Mouse (Mus musculus): ENCODE data around the gene Zbtb9. TPM values are rescaled to one million over a fixed set of nuclear protein-coding genes. Genes with fewer than 3 reads are reported as not detected.
"Not testable (repeated sequence)": the region's sequence is repeated elsewhere in the genome, so short reads cannot be mapped to it uniquely, and the experiment has no call there.

Zbtb9 gene
- 10.8 and 11.4 TPM in 2 replicates for polyA plus RNA-seq (2014; fragmentation: Nextera tagmentation; extraction: Ambion mirVana)

GRCm38 (mm10) chr17:26972703-26973574 is at the start of gene Zbtb9:
Zbtb9 (plus strand) TSS chr17:26973167.
- Histone ChIP-seq H3K9me3 (ENCODE audit: control insufficient read depth, low read length) (no peaks in the 10 kb centered on the region), H3K4me1 (ENCODE audit: control insufficient read depth, insufficient read depth, low read length) (peaks cover 20% of the 10 kb centered on the region), H3K27me3 (ENCODE audit: control insufficient read depth, insufficient read depth, low read length) (no peaks in the 10 kb centered on the region), H3K36me3 (ENCODE audit: control insufficient read depth, insufficient read depth, low read length) (peaks cover 37% of the 10 kb centered on the region), H3K4me2 (ENCODE audit: low read depth, low read length) (peak within 1 kb of the TSS; percentile 98), H3K4me3 (ENCODE audit: low read depth, low read length) (peak within 1 kb of the TSS; percentile 72), H3K9ac (replicated peaks; ENCODE audit: low read depth, low read length) (peak within 1 kb of the TSS; percentile 71), H3K27ac (ENCODE audit: low read depth, low read length) (peak within 1 kb of the TSS; percentile 77)
- peak; percentile 99 for ATAC-seq (ENCODE audit: low read depth)
- WGBS: under 1% methylated on average over 74 of the region's 75 CpGs

- not testable (repeated sequence) for H3K9me3 ChIP-seq (ENCODE audit: control insufficient read depth, low read length); H3K9ac ChIP-seq (replicated peaks; ENCODE audit: low read depth, low read length); ATAC-seq (ENCODE audit: low read depth); H3K4me3 ChIP-seq (ENCODE audit: low read depth, low read length); H3K36me3 ChIP-seq (ENCODE audit: control insufficient read depth, insufficient read depth, low read length); H3K4me1 ChIP-seq (ENCODE audit: control insufficient read depth, insufficient read depth, low read length); H3K4me2 ChIP-seq (ENCODE audit: low read depth, low read length); H3K27ac ChIP-seq (ENCODE audit: low read depth, low read length); H3K27me3 ChIP-seq (ENCODE audit: control insufficient read depth, insufficient read depth, low read length)
- 95% methylated on average over 9 of the region's 9 CpGs for WGBS
Observed at GRCm38 (mm10) chr17:26925414-26925813, 47.6 kb upstream of the Zbtb9 start.

GRCm38 (mm10) chr17:26931795-26932194 is 41.2 kb upstream of the Zbtb9 start:
- not testable (repeated sequence) for H3K36me3 ChIP-seq (ENCODE audit: control insufficient read depth, insufficient read depth, low read length); H3K4me2 ChIP-seq (ENCODE audit: low read depth, low read length); H3K4me3 ChIP-seq (ENCODE audit: low read depth, low read length); H3K4me1 ChIP-seq (ENCODE audit: control insufficient read depth, insufficient read depth, low read length); H3K27ac ChIP-seq (ENCODE audit: low read depth, low read length); H3K27me3 ChIP-seq (ENCODE audit: control insufficient read depth, insufficient read depth, low read length); H3K9ac ChIP-seq (replicated peaks; ENCODE audit: low read depth, low read length); H3K9me3 ChIP-seq (ENCODE audit: control insufficient read depth, low read length)
- WGBS: 65% methylated on average over 7 of the region's 7 CpGs
- 0 out of 2 replicates have a peak, but pooled peaks have one; percentile 9 for ATAC-seq (ENCODE audit: low read depth)

DNA sequence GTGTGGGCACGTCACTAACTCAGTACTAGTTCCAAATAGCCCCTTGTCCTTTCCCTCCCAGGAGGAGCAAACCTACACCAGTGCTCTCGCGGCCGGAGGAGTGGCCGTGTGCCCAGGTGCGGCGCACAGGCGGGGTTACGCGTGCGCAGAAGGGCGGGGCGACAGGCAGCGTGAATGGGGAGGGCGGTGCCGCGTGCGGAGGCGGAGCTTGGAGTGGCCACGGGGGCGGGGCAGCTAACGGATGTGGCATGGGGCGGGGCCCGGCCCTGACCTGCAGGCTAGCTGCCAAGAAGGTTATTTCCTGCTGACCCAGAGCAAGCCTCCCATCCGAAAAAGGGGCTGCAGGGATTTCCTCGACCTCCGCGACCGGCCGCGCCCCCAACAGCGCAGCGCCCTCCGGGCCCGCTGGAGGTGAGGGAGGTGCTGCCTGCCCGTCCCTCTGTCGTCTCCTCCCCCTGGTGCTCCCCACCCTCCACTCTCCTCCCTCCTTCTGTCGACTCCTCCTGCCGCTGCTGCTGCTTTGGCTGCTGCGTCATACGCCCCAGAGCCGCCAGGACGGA is 40.0 kb upstream of the Zbtb9 start, which contains the start of gene Phf1:
Gene Phf1 (plus strand): TSS at position 214 of the 560 bp plus-strand sequence.
- no peaks in the 10 kb centered on the region for H3K9me3 ChIP-seq (ENCODE audit: control insufficient read depth, low read length)
- peaks cover 10% of the 10 kb centered on the region for H3K36me3 ChIP-seq (ENCODE audit: control insufficient read depth, insufficient read depth, low read length)
- WGBS: 0% methylated on average over 41 of the region's 43 CpGs
- H3K4me1 ChIP-seq (ENCODE audit: control insufficient read depth, insufficient read depth, low read length): peaks cover 8% of the 10 kb centered on the region
- H3K27me3 ChIP-seq (ENCODE audit: control insufficient read depth, insufficient read depth, low read length): no peaks in the 10 kb centered on the region
- H3K27ac ChIP-seq (ENCODE audit: low read depth, low read length): peak within 1 kb of the TSS; percentile 75
- peak; percentile 76 for ATAC-seq (ENCODE audit: low read depth)
- H3K9ac ChIP-seq (replicated peaks; ENCODE audit: low read depth, low read length): peak within 1 kb of the TSS; percentile 82
- peak within 1 kb of the TSS; percentile 82 for H3K4me2 ChIP-seq (ENCODE audit: low read depth, low read length)
- H3K4me3 ChIP-seq (ENCODE audit: low read depth, low read length): peak within 1 kb of the TSS; percentile 77

DNA sequence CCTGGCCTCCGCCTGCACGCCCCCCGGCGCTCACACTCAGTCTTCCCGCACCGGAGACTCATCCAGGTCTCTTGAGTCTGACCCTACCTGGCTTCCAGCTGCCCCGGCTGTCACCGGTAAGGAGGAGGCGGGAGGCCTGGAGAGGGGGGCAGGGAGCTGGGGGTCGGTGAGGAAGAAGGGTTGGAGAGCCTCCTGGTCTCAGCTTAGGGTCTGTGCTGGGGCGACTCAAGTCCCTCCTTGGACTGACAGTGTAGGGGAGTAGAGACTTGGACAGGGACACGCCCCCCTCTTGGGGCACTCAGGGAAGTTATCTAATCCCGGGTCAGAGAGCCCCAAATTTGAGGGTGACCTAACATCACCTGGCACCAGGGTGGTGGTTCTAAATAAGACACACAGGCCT is 39.5 kb upstream of the Zbtb9 start:
- Histone ChIP-seq H3K9ac (replicated peaks; ENCODE audit: low read depth, low read length) (peak overlapping the region; percentile 82), H3K4me2 (ENCODE audit: low read depth, low read length) (peak overlapping the region; percentile 82), H3K9me3 (ENCODE audit: control insufficient read depth, low read length) (no peaks in the 10 kb centered on the region), H3K36me3 (ENCODE audit: control insufficient read depth, insufficient read depth, low read length) (peaks cover 10% of the 10 kb centered on the region), H3K27me3 (ENCODE audit: control insufficient read depth, insufficient read depth, low read length) (no peaks in the 10 kb centered on the region), H3K4me1 (ENCODE audit: control insufficient read depth, insufficient read depth, low read length) (peaks cover 13% of the 10 kb centered on the region), H3K27ac (ENCODE audit: low read depth, low read length) (peak overlapping the region; percentile 75), H3K4me3 (ENCODE audit: low read depth, low read length) (peak overlapping the region; percentile 77)
- 5% methylated on average over 13 of the region's 13 CpGs for WGBS
- ATAC-seq (ENCODE audit: low read depth): peak; percentile 18

DNA sequence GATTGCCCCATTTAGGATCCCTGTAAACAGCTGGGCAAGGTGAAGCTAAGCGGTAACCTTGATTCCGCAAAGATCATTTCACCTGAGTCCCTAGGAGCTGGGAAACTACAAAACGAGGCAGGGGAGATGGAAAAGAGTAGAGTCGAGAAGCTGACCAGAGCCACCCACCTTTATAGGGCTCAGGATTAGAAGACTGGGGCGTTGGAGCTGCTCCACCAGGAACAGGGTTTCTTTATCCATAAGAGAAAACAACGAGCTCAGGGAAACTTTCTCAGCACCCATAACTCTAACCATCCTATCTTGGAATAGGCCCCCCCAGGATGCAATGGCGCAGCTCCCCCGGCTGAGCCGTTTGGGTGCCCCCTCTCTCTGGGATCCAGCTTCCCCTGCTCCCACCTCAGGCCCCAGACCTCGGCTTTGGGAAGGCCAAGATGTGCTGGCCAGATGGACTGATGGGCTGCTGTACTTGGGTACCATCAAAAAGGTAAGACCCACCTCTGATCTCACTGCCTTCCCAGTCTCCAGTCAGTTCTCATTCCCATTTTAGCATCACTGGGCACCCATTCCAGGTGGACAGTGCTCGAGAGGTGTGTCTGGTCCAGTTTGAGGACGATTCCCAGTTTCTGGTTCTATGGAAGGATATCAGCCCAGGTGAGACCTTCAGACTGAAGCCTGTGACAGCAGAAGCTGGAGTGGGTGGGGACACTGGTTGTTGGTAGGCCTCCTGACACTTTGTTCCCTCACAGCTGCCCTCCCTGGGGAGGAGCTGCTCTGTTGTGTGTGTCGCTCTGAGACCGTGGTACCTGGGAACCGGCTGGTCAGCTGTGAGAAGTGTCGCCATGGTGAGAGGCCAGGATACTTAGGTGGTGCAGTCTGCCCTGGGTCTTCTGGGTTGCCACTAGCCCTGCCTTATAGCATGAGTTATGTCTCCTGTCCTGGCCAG is 38.8 kb upstream of the Zbtb9 start:
- H3K9ac ChIP-seq (replicated peaks; ENCODE audit: low read depth, low read length): peak overlapping the region; percentile 82
- peaks cover 10% of the 10 kb centered on the region for H3K36me3 ChIP-seq (ENCODE audit: control insufficient read depth, insufficient read depth, low read length)
- WGBS: 84% methylated on average over 16 of the region's 16 CpGs
- no peak overlapping the region for H3K27ac ChIP-seq (ENCODE audit: low read depth, low read length)
- ATAC-seq (ENCODE audit: low read depth): no peak
- H3K4me2 ChIP-seq (ENCODE audit: low read depth, low read length): peak overlapping the region; percentile 82
- no peaks in the 10 kb centered on the region for H3K9me3 ChIP-seq (ENCODE audit: control insufficient read depth, low read length)
- H3K4me3 ChIP-seq (ENCODE audit: low read depth, low read length): peak overlapping the region; percentile 77
- H3K4me1 ChIP-seq (ENCODE audit: control insufficient read depth, insufficient read depth, low read length): peaks cover 17% of the 10 kb centered on the region
- H3K27me3 ChIP-seq (ENCODE audit: control insufficient read depth, insufficient read depth, low read length): no peaks in the 10 kb centered on the region

DNA sequence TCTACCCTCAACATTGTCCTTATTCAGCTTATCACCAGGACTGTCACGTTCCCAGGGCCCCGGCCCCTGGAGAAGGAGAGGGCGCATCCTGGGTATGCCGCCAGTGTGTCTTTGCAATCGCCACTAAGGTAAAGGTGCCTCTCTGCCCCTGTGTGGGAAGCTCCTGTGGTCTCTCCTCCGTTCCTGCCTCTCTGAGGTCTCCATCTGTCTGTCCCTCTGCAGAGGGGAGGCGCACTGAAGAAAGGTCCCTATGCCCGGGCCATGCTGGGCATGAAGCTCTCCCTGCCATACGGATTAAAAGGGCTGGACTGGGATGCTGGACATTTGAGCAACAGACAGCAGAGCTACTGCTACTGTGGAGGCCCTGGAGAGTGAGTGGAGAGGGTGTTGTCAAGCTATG is 37.9 kb upstream of the Zbtb9 start:
- no peak overlapping the region for H3K27ac ChIP-seq (ENCODE audit: low read depth, low read length)
- WGBS: 90% methylated on average over 9 of the region's 9 CpGs
- ATAC-seq (ENCODE audit: low read depth): no peak
- no peak overlapping the region for H3K4me2 ChIP-seq (ENCODE audit: low read depth, low read length)
- no peaks in the 10 kb centered on the region for H3K27me3 ChIP-seq (ENCODE audit: control insufficient read depth, insufficient read depth, low read length)
- H3K36me3 ChIP-seq (ENCODE audit: control insufficient read depth, insufficient read depth, low read length): peaks cover 10% of the 10 kb centered on the region
- no peaks in the 10 kb centered on the region for H3K9me3 ChIP-seq (ENCODE audit: control insufficient read depth, low read length)
- no peak overlapping the region for H3K4me3 ChIP-seq (ENCODE audit: low read depth, low read length)
- H3K4me1 ChIP-seq (ENCODE audit: control insufficient read depth, insufficient read depth, low read length): peaks cover 20% of the 10 kb centered on the region
- H3K9ac ChIP-seq (replicated peaks; ENCODE audit: low read depth, low read length): no peak overlapping the region

DNA sequence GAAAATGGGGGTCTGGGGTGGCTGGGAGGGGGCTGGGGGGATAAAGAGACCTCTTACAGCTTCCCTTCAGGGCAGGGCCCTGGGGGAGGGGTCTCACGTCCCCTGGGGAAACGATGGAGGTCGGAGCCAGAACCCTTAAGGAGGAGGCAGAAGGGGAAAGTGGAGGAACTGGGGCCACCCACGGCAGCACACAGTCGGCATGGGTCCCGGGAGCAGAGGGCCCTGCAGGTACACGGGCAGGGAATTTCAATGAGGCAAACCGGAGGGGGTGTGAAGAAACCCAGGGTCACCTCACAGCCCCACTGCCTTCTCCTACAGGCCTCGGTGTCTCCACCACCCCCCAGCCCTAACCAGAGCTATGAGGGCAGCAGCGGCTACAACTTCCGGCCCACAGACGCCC is 36.5 kb upstream of the Zbtb9 start:
- H3K4me1 ChIP-seq (ENCODE audit: control insufficient read depth, insufficient read depth, low read length): peaks cover 30% of the 10 kb centered on the region
- no peak overlapping the region for H3K4me3 ChIP-seq (ENCODE audit: low read depth, low read length)
- no peak overlapping the region for H3K9ac ChIP-seq (replicated peaks; ENCODE audit: low read depth, low read length)
- no peak for ATAC-seq (ENCODE audit: low read depth)
- H3K36me3 ChIP-seq (ENCODE audit: control insufficient read depth, insufficient read depth, low read length): peaks cover 10% of the 10 kb centered on the region
- H3K9me3 ChIP-seq (ENCODE audit: control insufficient read depth, low read length): no peaks in the 10 kb centered on the region
- H3K27ac ChIP-seq (ENCODE audit: low read depth, low read length): no peak overlapping the region
- no peaks in the 10 kb centered on the region for H3K27me3 ChIP-seq (ENCODE audit: control insufficient read depth, insufficient read depth, low read length)
- H3K4me2 ChIP-seq (ENCODE audit: low read depth, low read length): no peak overlapping the region
- 83% methylated on average over 12 of the region's 12 CpGs for WGBS
